Mouse (Mus musculus) E14TG2a.4 (cell line): ENCODE results near the gene Jph4.

Source experiments
- CTCF ChIP-seq: conservative IDR thresholded peaks from 2 replicates; pipeline ENCODE4 v1.5.1; 2014; ENCODE audit warnings: low read length
- NANOG ChIP-seq: IDR thresholded peaks from 2 replicates; pipeline ENCODE4 v1.6.1; 2014; ENCODE audit warnings: borderline replicate concordance, low read length, mixed read lengths
- POU5F1 ChIP-seq: IDR thresholded peaks from 2 replicates; pipeline ENCODE4 v1.6.1; 2014; ENCODE audit warnings: low read length, borderline replicate concordance

- TF ChIP-seq CTCF (no peak), NANOG (no peak), POU5F1 (no peak)
Observed at GRCm38 (mm10) chr14:55111720-55112119, 5.0 kb downstream of the Jph4 start.
